Mouse (Mus musculus) cerebellum, postnatal 36 days (tissue): ENCODE data around the gene Trnau1ap.
"Not testable (repeated sequence)": the region's sequence is repeated elsewhere in the genome, so short reads cannot be mapped to it uniquely, and the experiment has no call there.

ENCODE experiments used
- DNase-seq, 2 experiments: peaks; one replicate each; pipeline ENCODE4 v3.0.0; 2021 to 2022; ENCODE audit warnings: mixed read lengths in 2 of 2

Trnau1ap gene

GRCm38 (mm10) chr4:132344403-132345134 lies 15.2 kb upstream of the Trnau1ap start:
- DNase-seq = no peak

GRCm38 (mm10) chr4:132341451-132341850 lies 12.1 kb upstream of the Trnau1ap start:
- no peak for DNase-seq

GRCm38 (mm10) chr4:132338943-132339342 lies 9.6 kb upstream of the Trnau1ap start:
- DNase-seq = peak in 1 of 2 experiments; percentile 30

GRCm38 (mm10) chr4:132332880-132333279 lies 3.5 kb upstream of the Trnau1ap start:
- DNase-seq = no peak

GRCm38 (mm10) chr4:132331960-132332359 lies 2.6 kb upstream of the Trnau1ap start:
- no peak for DNase-seq

GRCm38 (mm10) chr4:132329835-132330354 lies 557 bp upstream of the Trnau1ap start:
- DNase-seq = no peak

- no peak for DNase-seq
Observed at GRCm38 (mm10) chr4:132328391-132328982, 851 bp downstream of the Trnau1ap start.

GRCm38 (mm10) chr4:132326481-132326880 lies 2.9 kb downstream of the Trnau1ap start:
- no peak for DNase-seq

- DNase-seq = no peak
Observed at GRCm38 (mm10) chr4:132315711-132316110, 13.6 kb downstream of the Trnau1ap start.

GRCm38 (mm10) chr4:132312627-132313026 lies 16.7 kb downstream of the Trnau1ap start:
- DNase-seq = no peak

GRCm38 (mm10) chr4:132311801-132312200 lies 17.5 kb downstream of the Trnau1ap start:
- DNase-seq = no peak

- DNase-seq = no peak
Observed at GRCm38 (mm10) chr4:132311209-132311608, 18.1 kb downstream of the Trnau1ap start.

- DNase-seq = peak; percentile 16 to 35
Observed at GRCm38 (mm10) chr4:132309849-132310472, 19.4 kb downstream of the Trnau1ap start.

GRCm38 (mm10) chr4:132309140-132309848 lies 20.0 kb downstream of the Trnau1ap start:
- peak in 1 of 2 experiments; percentile 31 for DNase-seq

GRCm38 (mm10) chr4:132308437-132309139 lies 20.8 kb downstream of the Trnau1ap start:
- DNase-seq = peak; percentile 87 to 92

GRCm38 (mm10) chr4:132306004-132306403 lies 23.3 kb downstream of the Trnau1ap start:
- no peak for DNase-seq

- no peak for DNase-seq
Observed at GRCm38 (mm10) chr4:132305276-132305675, 24.1 kb downstream of the Trnau1ap start.

GRCm38 (mm10) chr4:132303484-132303883 lies 25.9 kb downstream of the Trnau1ap start:
- not testable (repeated sequence) for DNase-seq

- DNase-seq = peak in 1 of 2 experiments; percentile 32
Observed at GRCm38 (mm10) chr4:132302939-132303479, 26.3 kb downstream of the Trnau1ap start, which contains the start of gene Rab42. Rab42 (minus strand) TSS chr4:132303385.

GRCm38 (mm10) chr4:132301965-132302938 lies 27.1 kb downstream of the Trnau1ap start:
- no peak for DNase-seq

- DNase-seq = no peak
Observed at GRCm38 (mm10) chr4:132301486-132301885, 27.9 kb downstream of the Trnau1ap start.
